Mouse (Mus musculus): ENCODE measurements around the gene Sftpa1.
A peak's percentile ranks its signal among the peaks of the same experiment; 100 is the strongest.

The Sftpa1 gene

GRCm38 (mm10) chr14:41131540-41131939 is at the start of gene Sftpa1:
Gene Sftpa1, plus strand, starts transcription at chr14:41131782.
- no peak for DNase-seq (ENCODE audit: low spot score)

- DNase-seq (ENCODE audit: low spot score), result no peak
Measured at GRCm38 (mm10) chr14:41082408-41082807, 49.2 kb upstream of the Sftpa1 start.

- DNase-seq (ENCODE audit: low spot score), result no peak
Measured at GRCm38 (mm10) chr14:41087509-41087908, 44.1 kb upstream of the Sftpa1 start.

- peak; percentile 18 for DNase-seq (ENCODE audit: low spot score)
Measured at GRCm38 (mm10) chr14:41090777-41091176, 40.8 kb upstream of the Sftpa1 start.

- no peak for DNase-seq (ENCODE audit: low spot score)
Measured at GRCm38 (mm10) chr14:41094114-41094513, 37.5 kb upstream of the Sftpa1 start.

- DNase-seq (ENCODE audit: low spot score), result no peak
Measured at GRCm38 (mm10) chr14:41096296-41096860, 35.2 kb upstream of the Sftpa1 start.

- DNase-seq (ENCODE audit: low spot score), result no peak
Measured at GRCm38 (mm10) chr14:41098726-41099125, 32.9 kb upstream of the Sftpa1 start.

- no peak for DNase-seq (ENCODE audit: low spot score)
Measured at GRCm38 (mm10) chr14:41100712-41101111, 30.9 kb upstream of the Sftpa1 start.

- DNase-seq (ENCODE audit: low spot score), result no peak
Measured at GRCm38 (mm10) chr14:41101242-41101641, 30.3 kb upstream of the Sftpa1 start.

GRCm38 (mm10) chr14:41102269-41102668 is 29.3 kb upstream of the Sftpa1 start:
- DNase-seq (ENCODE audit: low spot score), result no peak

- DNase-seq (ENCODE audit: low spot score), result no peak
Measured at GRCm38 (mm10) chr14:41104853-41105444, 26.6 kb upstream of the Sftpa1 start, which contains the start of gene Mat1a. Gene Mat1a, plus strand, starts transcription at chr14:41105035.

- no peak for DNase-seq (ENCODE audit: low spot score)
Measured at GRCm38 (mm10) chr14:41111031-41111668, 20.4 kb upstream of the Sftpa1 start.

- DNase-seq (ENCODE audit: low spot score), result no peak
Measured at GRCm38 (mm10) chr14:41112944-41113343, 18.6 kb upstream of the Sftpa1 start.

GRCm38 (mm10) chr14:41116271-41116670 is 15.3 kb upstream of the Sftpa1 start:
- DNase-seq (ENCODE audit: low spot score), result no peak

GRCm38 (mm10) chr14:41124683-41125082 is 6.9 kb upstream of the Sftpa1 start:
- DNase-seq (ENCODE audit: low spot score), result no peak

- peak; percentile 10 for DNase-seq (ENCODE audit: low spot score)
Measured at GRCm38 (mm10) chr14:41127997-41128396, 3.6 kb upstream of the Sftpa1 start.

GRCm38 (mm10) chr14:41137006-41137405 is 5.4 kb downstream of the Sftpa1 start:
- no peak for DNase-seq (ENCODE audit: low spot score)

- DNase-seq (ENCODE audit: low spot score), result no peak
Measured at GRCm38 (mm10) chr14:41140686-41141085, 9.1 kb downstream of the Sftpa1 start.

GRCm38 (mm10) chr14:41146035-41146434 is 14.5 kb downstream of the Sftpa1 start:
- no peak for DNase-seq (ENCODE audit: low spot score)

- no peak for DNase-seq (ENCODE audit: low spot score)
Measured at GRCm38 (mm10) chr14:41146922-41147321, 15.3 kb downstream of the Sftpa1 start.

GRCm38 (mm10) chr14:41147356-41147755 is 15.8 kb downstream of the Sftpa1 start:
- no peak for DNase-seq (ENCODE audit: low spot score)

- no peak for DNase-seq (ENCODE audit: low spot score)
Measured at GRCm38 (mm10) chr14:41151220-41151898, 19.8 kb downstream of the Sftpa1 start, which contains the start of gene Mbl1. Gene Mbl1, plus strand, starts transcription at chr14:41151458.

- DNase-seq (ENCODE audit: low spot score), result no peak
Measured at GRCm38 (mm10) chr14:41160076-41160475, 28.5 kb downstream of the Sftpa1 start.
